Mouse (Mus musculus): ENCODE data around the gene Skiv2l.
A peak's percentile ranks its signal among the peaks of the same experiment; 100 is the strongest.
"Not testable (repeated sequence)": the region's sequence is repeated elsewhere in the genome, so short reads cannot be mapped to it uniquely, and the experiment has no call there.

Gene Skiv2l

GRCm38 (mm10) chr17:34874321-34874720, 24.3 kb upstream of the Skiv2l start:
- no peak for ATAC-seq (ENCODE audit: low TSS enrichment)

- no peak for ATAC-seq (ENCODE audit: low TSS enrichment)
Measured at GRCm38 (mm10) chr17:34865981-34866380, 16.0 kb upstream of the Skiv2l start.

DNA sequence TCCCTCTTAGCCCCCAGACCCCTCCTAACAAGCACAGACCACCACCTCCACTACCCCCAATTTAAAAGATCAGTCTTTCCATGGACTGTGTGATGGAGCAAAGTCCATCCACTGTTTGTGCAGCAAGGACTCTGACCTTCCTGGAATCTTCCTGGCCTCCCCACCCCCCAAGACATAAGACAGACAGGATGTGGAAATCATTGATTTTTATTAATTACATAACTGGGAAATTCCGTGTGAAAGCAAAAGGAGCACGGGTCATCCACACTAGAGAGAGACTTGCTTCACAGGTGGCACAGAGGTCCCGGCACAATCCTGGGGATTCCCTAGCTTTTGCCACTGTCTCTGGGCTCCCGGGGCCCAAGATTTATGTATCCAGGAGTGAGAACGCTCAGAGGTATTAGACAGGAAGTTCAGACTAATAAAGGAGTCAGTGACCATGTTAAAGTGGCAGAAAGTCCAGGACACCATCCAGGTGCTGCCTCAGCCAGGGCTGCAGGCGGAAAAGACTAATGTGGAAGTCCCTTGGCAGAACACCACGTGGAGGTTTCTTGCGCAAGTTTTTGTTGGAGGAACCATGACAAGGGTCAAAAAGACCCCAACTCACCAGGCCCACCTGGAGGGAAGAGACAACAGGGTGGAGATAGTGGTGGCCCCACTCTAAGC, 12.5 kb upstream of the Skiv2l start, which contains the start of gene Cfb:
Gene Cfb (minus strand): TSS at position 103 of the 666 bp plus-strand sequence.
- ATAC-seq (ENCODE audit: low TSS enrichment), result no peak

DNA sequence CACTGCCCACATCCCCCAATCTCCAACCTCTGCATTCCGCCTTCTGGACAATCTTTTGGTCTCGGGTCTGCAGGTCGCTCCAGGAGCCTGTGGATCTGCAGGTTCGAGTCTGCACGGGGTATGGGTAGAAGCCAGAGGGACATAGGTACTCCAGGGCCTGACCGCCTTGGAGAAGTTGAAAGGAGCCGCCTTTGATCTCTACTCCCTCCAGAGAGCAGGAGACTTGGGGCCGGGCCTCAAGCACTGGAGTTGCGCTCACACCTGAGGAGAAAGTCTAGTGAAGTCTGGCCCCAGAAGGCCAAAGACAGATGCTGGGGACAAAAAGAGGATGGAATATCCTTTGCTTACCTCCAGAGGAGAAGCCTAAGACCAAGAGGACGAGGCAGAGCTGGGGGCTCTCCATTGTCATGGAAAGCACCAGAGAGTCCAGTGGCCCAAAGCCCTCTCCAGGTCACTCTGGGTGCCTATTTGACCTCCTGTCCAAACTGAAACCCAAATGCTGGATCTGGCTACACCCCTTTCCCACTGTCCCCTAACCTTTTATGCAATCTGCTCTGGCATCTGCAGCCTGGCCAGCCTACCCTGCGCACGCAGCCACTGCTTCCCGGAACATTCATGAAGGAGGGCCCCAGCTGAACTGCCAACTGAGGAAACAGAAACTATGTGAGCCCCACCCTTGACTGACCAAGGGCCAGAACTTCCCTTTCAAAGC, 11.8 kb upstream of the Skiv2l start:
- no peak for ATAC-seq (ENCODE audit: low TSS enrichment)

GRCm38 (mm10) chr17:34860514-34860913, 10.5 kb upstream of the Skiv2l start:
- no peak for ATAC-seq (ENCODE audit: low TSS enrichment)

- no peak for ATAC-seq (ENCODE audit: low TSS enrichment)
Measured at GRCm38 (mm10) chr17:34858670-34859069, 8.7 kb upstream of the Skiv2l start.

DNA sequence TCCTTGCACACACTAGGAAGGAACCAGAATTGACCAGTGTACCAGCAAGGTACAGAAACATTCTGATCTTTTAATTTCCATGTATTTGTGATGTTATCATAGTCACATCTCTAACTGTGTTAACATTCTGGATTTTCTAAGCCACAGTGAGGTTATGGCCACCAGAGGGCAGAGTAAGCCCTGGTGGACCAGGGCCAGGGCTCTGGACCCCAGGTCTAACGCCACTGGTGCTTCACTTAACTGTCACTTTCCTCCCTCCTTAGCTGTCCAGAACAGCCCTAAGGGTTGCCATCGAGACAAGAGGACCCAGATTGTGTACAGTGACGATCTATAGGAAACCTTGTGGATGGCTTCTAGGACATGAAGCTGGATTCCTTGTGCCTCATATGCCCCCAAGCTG, 5.8 kb upstream of the Skiv2l start:
- no peak for ATAC-seq (ENCODE audit: low TSS enrichment)

GRCm38 (mm10) chr17:34854761-34855160, 4.8 kb upstream of the Skiv2l start:
- no peak for ATAC-seq (ENCODE audit: low TSS enrichment)

DNA sequence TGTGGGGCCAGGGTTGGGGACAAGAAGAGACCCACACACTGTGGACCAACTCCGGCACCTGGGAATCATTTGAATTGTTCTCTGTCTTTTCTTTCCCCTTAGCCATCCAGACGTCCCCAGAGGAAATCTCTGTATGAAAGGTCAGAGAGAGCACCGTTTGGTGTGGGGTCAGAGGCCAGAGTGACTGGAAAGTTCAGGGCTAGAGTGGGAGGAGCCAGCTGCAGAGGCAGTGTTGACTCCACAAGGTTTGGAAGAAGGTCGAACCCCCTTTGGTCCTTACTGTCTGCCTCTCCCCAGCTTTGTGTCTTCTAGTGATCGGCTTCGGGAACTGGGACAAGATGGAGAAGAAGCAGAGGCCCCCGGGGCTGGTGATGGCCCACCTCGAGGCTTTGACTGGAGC, 3.5 kb upstream of the Skiv2l start:
- ATAC-seq (ENCODE audit: low TSS enrichment), result no peak

GRCm38 (mm10) chr17:34850517-34851125, 611 bp upstream of the Skiv2l start:
- ATAC-seq (ENCODE audit: low TSS enrichment), result peak; percentile 8; the same call in 1 of the 2 replicates

GRCm38 (mm10) chr17:34847615-34848014, 2.4 kb downstream of the Skiv2l start:
- ATAC-seq (ENCODE audit: low TSS enrichment), result no peak

DNA sequence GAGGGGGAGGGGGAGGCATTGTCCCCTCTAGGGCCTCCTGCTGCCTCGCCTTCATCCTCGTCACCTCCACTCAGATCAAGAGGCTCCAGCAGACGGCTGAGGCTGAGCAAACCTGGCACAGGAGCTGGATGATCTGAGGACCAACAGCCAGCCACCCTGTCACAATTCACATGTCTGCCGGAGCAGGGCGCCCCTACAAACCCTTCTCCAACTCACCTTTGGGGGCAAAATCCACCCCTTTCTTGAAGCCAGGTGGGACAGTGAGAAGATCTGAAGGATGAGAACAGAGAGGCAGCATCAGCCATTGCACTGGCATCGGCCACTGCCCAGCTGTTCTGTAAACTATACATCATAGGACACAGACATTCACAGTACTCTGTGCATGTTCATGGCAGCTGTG, 2.8 kb downstream of the Skiv2l start:
- no peak for ATAC-seq (ENCODE audit: low TSS enrichment)

DNA sequence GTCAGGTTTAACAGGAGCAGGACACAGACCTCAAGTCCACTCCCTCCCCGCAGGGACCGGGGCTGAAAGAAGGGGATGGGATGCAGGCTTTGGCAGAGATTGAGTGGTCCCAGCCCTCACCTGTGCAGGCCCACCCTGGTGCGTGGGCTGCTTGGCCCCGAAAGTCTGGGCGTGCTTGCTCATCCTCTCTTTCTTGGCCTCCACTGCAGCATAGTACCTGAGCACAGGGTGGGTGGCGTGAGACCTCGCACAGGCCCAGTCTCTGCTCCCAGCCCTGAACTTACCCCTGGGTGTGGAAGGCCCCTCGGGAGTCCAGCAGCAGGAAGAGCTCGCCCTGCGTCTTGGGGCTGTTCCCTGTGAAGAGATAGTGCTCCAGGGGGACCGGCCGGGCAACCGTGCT, 5.1 kb downstream of the Skiv2l start:
- ATAC-seq (ENCODE audit: low TSS enrichment), result no peak

DNA sequence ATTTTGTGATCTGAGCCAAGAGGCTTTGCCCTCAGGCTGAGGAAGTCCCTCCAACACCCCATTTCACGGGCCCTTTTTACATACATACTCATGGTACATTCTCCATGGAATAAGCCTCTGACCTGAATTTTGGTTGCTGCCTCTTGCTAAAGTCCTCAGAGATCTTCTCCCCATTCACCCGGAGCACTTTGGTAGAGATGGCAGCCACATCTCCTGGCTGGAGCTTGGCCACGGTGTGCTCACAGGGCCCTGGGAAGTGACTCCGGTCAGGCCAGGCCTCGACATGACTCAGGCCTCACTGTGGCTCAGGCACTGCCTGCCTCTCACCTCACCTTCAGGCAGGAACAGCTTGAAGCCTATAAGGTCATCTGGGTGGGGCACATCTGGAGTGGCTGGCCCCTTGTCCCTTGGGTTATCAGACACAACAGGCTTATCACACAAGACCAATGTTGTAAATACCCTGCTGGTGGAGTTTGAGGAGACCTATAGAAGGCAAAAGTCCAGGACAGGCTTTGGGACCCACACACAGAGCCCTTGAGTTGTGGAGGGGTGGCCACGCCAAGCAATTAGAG, 9.2 kb downstream of the Skiv2l start:
- no peak for ATAC-seq (ENCODE audit: low TSS enrichment)

DNA sequence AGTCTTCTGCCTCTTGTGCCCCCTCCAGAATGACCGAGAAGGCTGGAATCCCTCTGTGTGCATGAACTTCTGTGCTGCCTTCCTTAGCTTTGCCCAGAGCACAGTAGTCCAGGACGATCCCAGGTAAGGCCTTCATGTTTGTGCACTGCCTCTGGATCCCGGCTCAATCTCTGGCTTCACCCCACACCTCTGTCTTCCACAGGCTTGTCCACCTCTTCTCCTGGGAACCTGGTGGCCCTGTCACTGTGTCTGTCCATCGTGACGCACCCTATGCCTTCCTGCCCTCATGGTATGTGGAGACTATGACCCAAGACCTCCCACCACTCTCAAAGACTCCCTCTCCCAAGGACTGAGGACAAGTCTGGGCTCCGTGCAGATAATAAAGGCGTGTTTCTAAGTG, 11.2 kb downstream of the Skiv2l start:
- ATAC-seq (ENCODE audit: low TSS enrichment), result no peak

DNA sequence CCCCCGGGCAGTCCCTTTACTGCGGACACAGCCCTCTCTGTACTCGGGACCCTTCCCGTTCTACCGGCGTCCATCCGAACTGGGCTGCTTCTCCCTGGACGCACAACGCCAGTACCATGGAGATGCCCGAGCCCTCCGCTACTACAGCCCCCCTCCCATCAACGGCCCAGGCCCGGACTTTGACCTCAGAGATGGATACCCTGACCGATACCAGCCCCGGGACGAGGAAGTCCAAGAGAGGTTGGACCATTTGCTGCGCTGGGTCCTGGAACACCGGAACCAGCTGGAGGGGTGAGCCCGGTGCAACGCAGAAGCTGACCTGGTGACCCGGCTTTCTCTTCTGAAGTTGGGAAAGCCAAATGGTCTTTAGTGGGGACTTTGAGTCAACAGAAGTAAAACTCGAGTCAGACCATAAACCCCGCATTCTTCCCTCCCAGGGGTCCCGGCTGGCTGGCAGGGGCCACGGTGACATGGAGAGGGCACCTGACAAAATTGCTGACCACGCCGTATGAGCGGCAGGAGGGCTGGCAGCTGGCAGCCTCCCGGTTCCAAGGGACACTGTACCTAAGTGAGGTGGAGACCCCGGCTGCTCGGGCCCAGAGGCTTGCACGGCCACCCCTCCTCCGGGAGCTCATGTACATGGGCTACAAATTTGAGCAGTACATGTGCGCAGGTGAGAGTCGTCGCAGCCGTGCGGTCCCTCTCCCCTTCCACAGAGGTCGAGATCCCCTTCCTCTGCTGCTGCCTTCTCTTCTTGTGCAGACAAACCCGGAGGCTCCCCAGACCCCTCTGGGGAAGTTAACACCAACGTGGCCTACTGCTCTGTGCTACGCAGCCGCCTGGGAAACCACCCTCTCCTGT, 12.3 kb downstream of the Skiv2l start:
- no peak for ATAC-seq (ENCODE audit: low TSS enrichment)

GRCm38 (mm10) chr17:34836856-34837221, 13.2 kb downstream of the Skiv2l start, which contains the start of the genes Stk19 and Dxo:
Stk19 (minus strand) TSS chr17:34836945.
Dxo (plus strand) TSS chr17:34837019.
- peak; percentile 91 for ATAC-seq (ENCODE audit: low TSS enrichment)

DNA sequence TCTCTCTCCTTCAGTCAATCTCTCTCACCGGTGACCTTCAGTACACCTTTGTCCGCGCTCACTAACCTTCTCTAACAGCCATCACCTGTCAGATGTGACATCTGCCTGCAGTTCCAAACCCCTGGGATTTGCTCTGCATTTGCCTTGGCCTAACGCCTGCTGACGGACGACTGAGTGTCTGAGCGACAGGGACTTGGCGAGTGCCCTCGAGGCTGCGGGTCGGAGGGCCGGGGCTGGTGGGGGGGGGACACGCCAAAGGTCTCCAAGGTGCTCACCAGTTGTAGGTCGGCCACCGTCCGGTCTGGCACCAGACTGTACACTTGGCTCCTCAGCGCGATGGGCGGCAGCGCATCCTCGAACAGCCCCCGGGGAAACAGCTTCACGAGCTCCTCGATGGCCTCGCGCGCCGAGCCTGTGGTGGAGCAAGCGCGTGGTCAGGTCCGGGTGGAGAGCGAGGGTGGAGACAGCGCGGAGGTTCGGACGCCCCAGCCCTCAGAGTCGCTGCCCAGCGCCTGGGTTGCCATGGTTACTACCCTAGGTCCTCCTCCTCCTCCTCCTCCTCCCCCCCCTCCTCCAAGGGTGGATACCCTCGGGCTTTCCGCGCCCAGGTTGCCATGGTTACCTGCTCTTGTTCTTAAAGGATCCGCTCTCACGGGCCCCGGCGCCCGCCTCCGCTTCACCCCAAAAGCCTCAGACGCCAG, 13.7 kb downstream of the Skiv2l start:
- ATAC-seq (ENCODE audit: low TSS enrichment), result peak; percentile 64

DNA sequence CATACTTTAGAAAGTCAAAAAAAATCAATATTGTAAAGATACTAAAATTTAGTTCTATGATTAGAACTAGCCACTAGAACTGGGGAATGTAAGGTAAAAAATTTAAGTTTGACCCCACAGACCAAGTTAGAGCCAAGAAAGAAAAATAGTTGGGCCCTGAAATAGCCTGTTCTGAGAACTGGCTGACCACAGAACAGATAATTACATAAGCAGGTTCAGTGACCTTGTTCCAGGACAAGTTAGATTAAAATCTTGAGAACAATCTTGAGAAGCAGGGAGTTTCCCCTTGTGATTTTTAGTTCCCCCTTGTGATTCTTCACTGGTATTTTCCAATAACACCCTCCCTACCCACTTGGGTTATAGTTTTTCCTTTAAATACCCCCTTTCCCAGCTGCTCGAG, 19.2 kb downstream of the Skiv2l start:
- ATAC-seq (ENCODE audit: low TSS enrichment), result not testable (repeated sequence)

GRCm38 (mm10) chr17:34814818-34815370, 35.1 kb downstream of the Skiv2l start:
- ATAC-seq (ENCODE audit: low TSS enrichment), result no peak

DNA sequence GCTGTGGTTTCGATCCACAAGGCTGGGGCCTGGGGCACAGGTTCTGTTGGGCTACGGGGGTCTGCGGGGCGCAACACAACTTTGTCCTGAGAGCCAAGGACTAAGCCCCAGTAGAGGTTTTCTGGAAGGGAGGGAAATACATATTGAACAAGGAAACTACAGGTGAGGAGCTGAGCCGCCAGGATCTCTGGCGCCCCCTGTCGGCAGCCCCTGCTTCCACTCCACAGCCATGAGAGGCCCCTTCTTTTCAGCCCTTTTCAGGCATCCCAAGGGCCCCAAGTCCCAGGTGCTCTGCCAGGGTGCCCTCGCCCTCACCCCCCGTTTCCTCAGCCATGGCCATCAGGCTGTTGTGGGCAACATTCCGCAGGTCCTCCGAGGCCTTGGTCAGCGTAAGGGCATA, 36.3 kb downstream of the Skiv2l start:
- not testable (repeated sequence) for ATAC-seq (ENCODE audit: low TSS enrichment)
